Mouse (Mus musculus) heart, postnatal 4 days (tissue): ENCODE data around the gene Prl8a6. TPM values are rescaled to one million over a fixed set of nuclear protein-coding genes. Genes with fewer than 3 reads are reported as not detected.

Experiments used
- DNase-seq: peaks from one replicate; pipeline ENCODE4 v3.0.0; 2021
- total RNA-seq, 2 experiments: library from RNA; stranded (reverse); gene quantifications; 2 replicates each; pipeline ENCODE4 v1.2.3; 2021

Gene Prl8a6
- not detected for total RNA-seq

DNA sequence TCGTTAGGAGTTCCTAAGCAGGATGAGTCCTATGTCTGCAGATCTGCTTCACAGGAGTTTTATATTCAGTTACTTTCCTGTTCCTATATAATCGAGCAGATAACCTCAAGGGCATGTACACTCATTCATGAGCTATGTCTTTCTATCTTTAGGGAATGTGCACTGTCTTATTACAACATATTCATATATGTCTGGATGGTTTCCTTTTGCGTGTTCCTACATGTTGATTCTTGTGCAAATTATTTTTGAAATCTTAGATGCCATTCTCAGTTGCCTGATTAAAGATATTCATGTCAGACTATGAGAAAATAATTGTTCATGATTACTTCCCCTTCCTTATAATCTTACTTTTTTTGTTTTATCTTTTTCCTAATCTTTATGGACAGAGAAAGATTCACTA is at the start of gene Prl8a6:
TSS of gene Prl8a6 (minus strand) at position 101 of the 400 bp plus-strand sequence.
- no peak for DNase-seq

DNA sequence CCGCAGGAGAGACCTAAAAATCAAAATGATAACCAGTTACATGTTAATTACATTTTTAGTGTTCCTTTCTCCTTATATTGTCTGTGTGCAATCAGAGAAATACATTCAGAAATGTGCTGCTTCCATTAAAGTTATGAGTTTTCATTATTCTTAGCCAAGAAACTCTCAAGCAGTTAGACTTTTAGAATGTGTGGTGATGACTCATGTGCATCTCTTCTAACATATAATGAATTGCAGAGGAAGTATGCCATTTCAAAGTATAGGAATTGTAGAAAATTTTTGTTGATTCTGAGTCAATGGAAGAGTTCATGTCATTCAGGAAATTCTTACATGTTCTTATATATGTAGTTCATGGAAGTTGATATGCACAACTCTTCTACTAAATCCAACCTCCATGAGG is 5.3 kb downstream of the Prl8a6 start:
- DNase-seq, result no peak

GRCm38 (mm10) chr13:27413640-27414039 is 24.8 kb downstream of the Prl8a6 start:
- no peak for DNase-seq

DNA sequence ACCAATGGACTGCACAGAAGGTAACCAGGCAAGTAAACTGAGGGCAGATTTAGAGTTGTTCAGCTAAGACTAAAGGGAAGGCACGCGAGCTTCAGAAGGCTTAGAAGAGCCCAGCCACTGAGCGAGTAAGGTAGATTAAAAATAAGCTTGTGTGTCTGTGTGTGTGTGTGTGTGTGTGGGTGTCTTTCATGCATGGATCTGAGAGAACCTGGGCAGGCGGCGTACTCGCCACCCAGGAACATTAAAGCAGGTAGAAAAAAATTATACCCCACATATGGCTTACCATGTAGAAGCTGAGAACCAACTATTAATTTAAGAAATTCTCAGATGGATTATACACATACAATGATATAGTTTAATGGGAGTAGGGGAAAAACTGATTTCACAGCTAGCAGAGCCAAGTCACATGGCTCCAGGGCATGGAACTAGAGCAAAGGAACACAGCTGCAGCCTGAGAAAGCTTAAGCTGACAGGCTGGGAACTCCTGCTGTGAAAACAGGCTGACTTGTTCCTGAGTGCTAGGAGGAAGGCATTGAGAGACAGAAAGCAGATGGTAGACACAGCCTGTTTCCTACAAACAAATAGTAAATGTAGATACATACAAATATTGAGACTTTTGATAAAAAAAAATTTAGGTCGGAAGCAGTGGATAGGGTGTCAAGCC is 39.3 kb downstream of the Prl8a6 start:
- DNase-seq, result no peak

GRCm38 (mm10) chr13:27390746-27391145 is 47.7 kb downstream of the Prl8a6 start, which contains the start of gene Prl2b1:
Gene Prl2b1, minus strand, starts transcription at chr13:27390846.
- DNase-seq, result no peak

Other genes with a start within 250 kb of the Prl8a6 start
- not detected for gene Prl3c1, start 242.0 kb downstream of the Prl8a6 start, total RNA-seq
- not detected for gene Prl3b1, start 196.8 kb downstream of the Prl8a6 start, total RNA-seq
- not detected for gene Prl3a1, start 179.3 kb downstream of the Prl8a6 start, total RNA-seq
- not detected for gene Prl6a1, start 126.1 kb downstream of the Prl8a6 start, total RNA-seq
- gene Prl8a2, start 93.0 kb downstream of the Prl8a6 start, total RNA-seq, result not detected
- not detected for gene Prl2b1, start 47.8 kb downstream of the Prl8a6 start, total RNA-seq
- gene Prl8a8, start 74.5 kb upstream of the Prl8a6 start, total RNA-seq, result not detected
- gene Prl8a9, start 125.9 kb upstream of the Prl8a6 start, total RNA-seq, result not detected
- not detected for gene Prl8a1, start 143.5 kb upstream of the Prl8a6 start, total RNA-seq
- gene Prl7b1, start 171.9 kb upstream of the Prl8a6 start, total RNA-seq, result not detected
- gene Prl7a1, start 203.8 kb upstream of the Prl8a6 start, total RNA-seq, result not detected
- gene Prl7a2, start 229.3 kb upstream of the Prl8a6 start, total RNA-seq, result not detected